Mouse (Mus musculus) cortical plate, adult 2 months (tissue): ENCODE measurements around the gene Wfdc6b. TPM values are rescaled to one million over a fixed set of nuclear protein-coding genes. Genes with fewer than 3 reads are reported as not detected.
"Not testable (repeated sequence)": the region's sequence is repeated elsewhere in the genome, so short reads cannot be mapped to it uniquely, and the experiment has no call there.

Experiments
- H3K27ac ChIP-seq: fragments of 200-500 bp; 2 replicates; pipeline ENCODE4 v1.5.1; 2012; ENCODE audit warnings: low read length, control low read depth, inconsistent platforms; ENCODE audit not compliant: insufficient read depth
- H3K4me1 ChIP-seq: fragments of 200-500 bp; 2 replicates; pipeline ENCODE4 v1.6.1; 2011; ENCODE audit warnings: low read length; ENCODE audit not compliant: control insufficient read depth, insufficient read depth
- H3K4me3 ChIP-seq: fragments of 200-500 bp; 2 replicates; pipeline ENCODE4 v1.5.1; 2011; ENCODE audit warnings: mild to moderate bottlenecking, low read length, control low read depth; ENCODE audit not compliant: insufficient read depth
- CTCF ChIP-seq: fragments of 200-500 bp; IDR thresholded peaks from 2 replicates; pipeline ENCODE4 v1.5.1; 2011; ENCODE audit warnings: mild to moderate bottlenecking, control low read depth, low read length; ENCODE audit not compliant: insufficient read depth; ENCODE audit errors: extremely low read depth
- POLR2A ChIP-seq: fragments of 200-500 bp; IDR thresholded peaks from 2 replicates; pipeline ENCODE4 v1.6.1; 2011; ENCODE audit warnings: mild to moderate bottlenecking, low read length, control low read depth; ENCODE audit not compliant: insufficient read depth; ENCODE audit errors: extremely low read depth
- polyA plus RNA-seq: library from polyadenylated mRNA; depleted of rRNA; stranded (reverse); fragments of >200 nt; gene quantifications from 2 replicates; pipeline ENCODE4 v1.2.3, GENCODE M21; 2012; rRNA removed

The Wfdc6b gene
- polyA plus RNA-seq, result not detected in 2 replicates

GRCm38 (mm10) chr2:164613471-164613870, at the start of gene Wfdc6b, which contains the start of gene Wfdc8:
Gene Wfdc6b, plus strand, starts transcription at chr2:164613522.
Gene Wfdc8, minus strand, starts transcription at chr2:164613626.
- not testable (repeated sequence) for H3K4me1 ChIP-seq, H3K4me3 ChIP-seq, H3K27ac ChIP-seq

DNA sequence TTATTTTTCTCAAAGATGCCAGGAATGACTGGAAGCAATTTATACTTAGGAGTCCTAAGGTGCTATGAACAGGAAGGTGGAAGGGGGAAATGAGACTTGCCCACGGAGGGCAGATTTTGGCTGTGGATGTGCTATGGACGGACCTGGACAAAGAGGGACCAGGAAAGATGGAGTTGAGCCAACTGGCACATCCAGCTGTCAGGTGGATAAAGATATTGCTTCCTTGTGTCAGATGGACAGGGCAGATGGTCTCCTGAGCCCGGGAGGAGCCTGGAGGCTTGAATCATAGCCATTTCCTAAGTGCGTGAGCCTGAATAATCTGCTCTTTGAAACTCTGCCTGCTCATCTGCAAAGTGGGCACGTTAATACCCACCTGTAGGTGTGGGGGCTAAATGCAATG, 49.0 kb upstream of the Wfdc6b start:
- H3K27ac ChIP-seq, result no peak overlapping the region
- no peak for TF ChIP-seq POLR2A
- TF ChIP-seq CTCF, result no peak
- no peak overlapping the region for H3K4me3 ChIP-seq
- H3K4me1 ChIP-seq, result no peaks in the 10 kb centered on the region

DNA sequence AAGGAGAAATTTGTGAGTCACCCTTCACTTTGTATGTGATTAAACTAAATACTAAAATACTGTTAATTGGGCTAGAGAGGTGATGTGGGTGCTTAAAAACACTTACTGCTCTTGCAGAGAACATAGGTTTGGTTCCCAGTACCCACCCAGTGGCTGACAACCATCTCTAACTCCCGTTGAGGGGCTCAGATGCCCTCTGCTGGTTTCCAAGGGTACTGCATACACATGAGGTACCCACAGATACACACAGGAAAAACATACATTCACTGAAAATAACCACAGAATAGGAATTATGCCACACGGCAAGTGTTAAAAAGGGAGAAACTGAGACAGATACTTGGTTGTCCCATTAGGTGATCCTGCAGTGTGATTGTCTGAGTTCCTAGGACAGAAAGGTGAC, 46.3 kb upstream of the Wfdc6b start:
- Histone ChIP-seq H3K4me1 (no peaks in the 10 kb centered on the region), H3K27ac (no peak overlapping the region), H3K4me3 (no peak overlapping the region)
- no peak for TF ChIP-seq POLR2A

- Histone ChIP-seq H3K4me1 (no peaks in the 10 kb centered on the region), H3K4me3 (no peak overlapping the region), H3K27ac (no peak overlapping the region)
- no peak for TF ChIP-seq CTCF
- no peak for TF ChIP-seq POLR2A
Measured at GRCm38 (mm10) chr2:164567460-164567859, 45.9 kb upstream of the Wfdc6b start.

GRCm38 (mm10) chr2:164573359-164573758, 40.0 kb upstream of the Wfdc6b start, which contains the start of gene Spint3:
Gene Spint3, minus strand, starts transcription at chr2:164573459.
- H3K4me1 ChIP-seq, H3K4me3 ChIP-seq, H3K27ac ChIP-seq: not testable (repeated sequence)

DNA sequence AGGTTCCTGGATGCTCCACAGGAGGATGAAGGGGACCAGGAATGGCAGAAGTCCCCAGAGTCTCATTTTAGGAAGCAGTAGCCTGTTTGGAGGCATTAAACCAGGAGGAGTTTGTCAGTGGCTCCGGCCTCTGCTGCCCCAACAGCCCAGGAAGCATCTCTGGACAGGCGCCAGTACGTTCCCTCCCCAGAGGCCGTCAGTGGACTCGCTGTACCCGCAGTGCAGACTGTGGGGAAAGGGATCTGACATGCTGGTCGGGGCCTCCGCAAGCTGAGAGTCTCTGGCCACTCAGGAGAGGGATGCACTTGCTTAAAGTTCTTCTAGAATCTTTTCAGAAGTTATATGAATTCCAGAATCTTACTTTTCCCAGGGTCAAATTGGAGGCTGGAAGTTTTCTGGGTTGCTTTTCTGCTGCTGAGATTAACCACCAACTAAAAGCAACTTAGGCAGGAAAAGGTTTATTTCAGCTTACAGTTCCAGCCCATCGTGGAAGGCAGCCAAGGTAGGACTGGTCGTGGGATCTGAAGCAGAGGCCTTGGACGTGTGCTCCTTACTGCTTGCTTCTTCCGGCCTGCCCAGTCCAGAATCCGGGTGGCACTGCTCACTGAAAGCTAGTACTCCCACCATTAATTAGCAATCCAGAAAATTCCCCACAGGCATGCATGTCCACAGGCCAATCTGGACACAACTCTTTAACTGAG, 28.1 kb upstream of the Wfdc6b start, which contains the start of gene Wfdc6a:
Gene Wfdc6a (minus strand): TSS at position 423 of the 701 bp plus-strand sequence.
- not testable (repeated sequence) for H3K27ac ChIP-seq, H3K4me3 ChIP-seq, H3K4me1 ChIP-seq

GRCm38 (mm10) chr2:164592014-164592413, 21.3 kb upstream of the Wfdc6b start:
- no peak overlapping the region for H3K27ac ChIP-seq
- no peaks in the 10 kb centered on the region for H3K4me1 ChIP-seq
- no peak for TF ChIP-seq POLR2A
- peak; percentile 95 for TF ChIP-seq CTCF
- H3K4me3 ChIP-seq, result no peak overlapping the region

DNA sequence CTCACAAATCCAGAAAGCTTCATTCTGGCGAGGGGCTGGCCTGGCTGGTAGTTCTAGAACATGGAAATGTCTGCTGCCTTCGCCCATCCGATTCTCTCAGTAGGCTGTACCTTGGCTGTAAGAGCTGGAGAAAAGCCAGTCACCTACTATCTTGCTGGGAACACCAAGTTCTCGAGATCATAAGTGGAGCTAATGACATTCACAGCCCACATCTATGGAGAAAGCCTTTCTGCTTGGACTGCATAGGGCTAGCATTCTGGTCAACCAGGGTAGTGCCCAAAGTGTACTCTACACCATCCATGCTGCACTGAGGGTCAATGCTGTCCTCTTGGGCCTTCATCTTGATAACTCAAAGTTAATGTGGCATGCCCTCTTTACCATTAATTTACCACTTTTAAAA, 19.8 kb upstream of the Wfdc6b start, which contains the start of gene Eppin:
Gene Eppin (minus strand): TSS at position 101 of the 400 bp plus-strand sequence.
- no peak within 1 kb of the TSS for H3K27ac ChIP-seq
- H3K4me1 ChIP-seq, result no peaks in the 10 kb centered on the region
- no peak within 1 kb of the TSS for H3K4me3 ChIP-seq
- no peak for TF ChIP-seq CTCF
- TF ChIP-seq POLR2A, result no peak

GRCm38 (mm10) chr2:164600179-164600578, 13.1 kb upstream of the Wfdc6b start:
- Histone ChIP-seq H3K27ac (no peak overlapping the region), H3K4me3 (no peak overlapping the region), H3K4me1 (no peaks in the 10 kb centered on the region)
- TF ChIP-seq CTCF (no peak), POLR2A (no peak)

- TF ChIP-seq CTCF (no peak), POLR2A (no peak)
- H3K4me3 ChIP-seq, result no peak overlapping the region
Measured at GRCm38 (mm10) chr2:164603482-164603881, 9.8 kb upstream of the Wfdc6b start.

GRCm38 (mm10) chr2:164604411-164604810, 8.9 kb upstream of the Wfdc6b start:
- no peaks in the 10 kb centered on the region for H3K4me1 ChIP-seq
- TF ChIP-seq POLR2A (no peak), CTCF (no peak)
- no peak overlapping the region for H3K27ac ChIP-seq
- H3K4me3 ChIP-seq, result no peak overlapping the region

More at GRCm38 (mm10) chr2:164603482-164603881, 9.8 kb upstream of the Wfdc6b start:
- Histone ChIP-seq H3K4me1 (no peaks in the 10 kb centered on the region), H3K27ac (no peak overlapping the region)
